Mouse (Mus musculus) stomach, postnatal 0 days (tissue): ENCODE results near the gene Hist1h4b.

Experiments used
- CTCF ChIP-seq: IDR thresholded peaks from 2 replicates; pipeline ENCODE4 v1.5.1; 2016; ENCODE audit warnings: antibody characterized with exemption, low read depth, mild to moderate bottlenecking, moderate library complexity
- EP300 ChIP-seq: optimal IDR thresholded peaks from 2 replicates; pipeline ENCODE3; 2016; ENCODE audit warnings: antibody characterized with exemption

DNA sequence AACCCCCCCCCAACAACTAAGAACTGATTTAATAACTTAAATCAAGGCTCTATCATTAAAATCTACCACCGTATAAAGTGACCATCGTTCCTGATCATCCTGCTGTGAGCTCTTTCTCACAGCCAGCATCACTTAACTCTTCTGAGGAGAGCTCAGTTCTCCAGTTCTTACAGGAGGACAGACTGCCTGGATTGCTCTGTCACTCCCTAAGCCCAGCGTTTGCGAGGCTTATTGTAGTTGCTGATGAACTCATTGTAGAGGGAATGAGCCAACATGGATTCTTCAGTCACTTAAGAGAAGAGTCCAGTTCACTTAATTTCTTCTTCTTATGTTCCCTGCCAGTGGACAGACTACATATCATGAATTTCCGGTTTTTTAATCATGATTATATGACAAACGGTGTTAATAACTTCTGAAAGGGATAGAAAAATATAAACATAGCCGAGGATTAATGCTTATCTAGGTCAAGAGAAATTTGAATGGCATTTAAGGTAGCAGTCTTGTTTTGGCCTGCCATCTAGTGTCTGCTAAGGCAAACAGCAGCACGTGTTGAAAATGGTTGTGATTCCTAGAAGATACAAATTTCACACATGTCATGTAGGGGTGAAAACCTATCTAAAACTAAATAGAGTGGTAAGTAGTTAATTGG lies 24.5 kb upstream of the Hist1h4b start:
- TF ChIP-seq EP300 (no peak), CTCF (peak; percentile 94)
